Mouse (Mus musculus) stomach, embryonic 16.5 days (tissue): Measurements from ENCODE around the gene A630095N17Rik. TPM values are rescaled to one million over a fixed set of nuclear protein-coding genes. Genes with fewer than 3 reads are reported as not detected.
A peak's percentile ranks its signal among the peaks of the same experiment; 100 is the strongest.

Experiments used
- ATAC-seq: fragments of 200-750 bp; cut with Nextera tagmentation; 2 replicates; pipeline ENCODE4 v1.8.0; 2017; ENCODE audit warnings: moderate number of reproducible peaks, moderate TSS enrichment; ENCODE audit not compliant: insufficient read depth, low FRiP score
- H3K27ac ChIP-seq: fragments of 300-500 bp; sonication (generic); 2 replicates; pipeline ENCODE4 v1.5.1; 2014; ENCODE audit warnings: low read length
- H3K27me3 ChIP-seq: fragments of 300-500 bp; sonication (generic); 2 replicates; pipeline ENCODE4 v1.6.1; 2014; ENCODE audit warnings: low read length, control low read depth, mixed read lengths; ENCODE audit not compliant: control insufficient read depth, insufficient read depth
- H3K36me3 ChIP-seq: fragments of 300-500 bp; sonication (generic); 2 replicates; pipeline ENCODE4 v1.6.1; 2014; ENCODE audit warnings: low read length; ENCODE audit not compliant: control insufficient read depth, insufficient read depth
- H3K4me1 ChIP-seq: fragments of 300-500 bp; sonication (generic); 2 replicates; pipeline ENCODE4 v1.6.1; 2014; ENCODE audit warnings: low read length, control low read depth, mixed read lengths; ENCODE audit not compliant: control insufficient read depth, insufficient read depth
- H3K4me2 ChIP-seq: fragments of 300-500 bp; sonication (generic); 2 replicates; pipeline ENCODE4 v1.6.1; 2014; ENCODE audit warnings: low read depth, low read length, mixed read lengths
- H3K4me3 ChIP-seq: fragments of 300-500 bp; sonication (generic); replicated peaks from 2 replicates; pipeline ENCODE4 v1.5.1; 2014; ENCODE audit warnings: mild to moderate bottlenecking, low read length
- H3K9ac ChIP-seq: fragments of 300-500 bp; sonication (generic); 2 replicates; pipeline ENCODE4 v1.6.1; 2014; ENCODE audit warnings: low read length
- H3K9me3 ChIP-seq: fragments of 300-500 bp; sonication (generic); replicated peaks from 2 replicates; pipeline ENCODE4 v1.6.1; 2016; ENCODE audit warnings: low read length, control low read depth; ENCODE audit not compliant: control insufficient read depth
- whole genome bisulfite sequencing: fragments of 180-500 bp; shearing (Covaris S2); extraction: QIAGEN DNeasy Blood & Tissue Kit; methylation state at CpG from one replicate; pipeline ENCODE4 v1.1.7; 2014; 5-methylcytosine and 5-hydroxymethylcytosine counted together
- polyA plus RNA-seq: library from polyadenylated mRNA; unstranded; fragments of >200 nt; fragmentation: Nextera tagmentation; extraction: Ambion mirVana; gene quantifications from 2 replicates; pipeline ENCODE4 v1.2.1, GENCODE M21; 2015

The A630095N17Rik gene
- polyA plus RNA-seq = not detected in 2 replicates

DNA sequence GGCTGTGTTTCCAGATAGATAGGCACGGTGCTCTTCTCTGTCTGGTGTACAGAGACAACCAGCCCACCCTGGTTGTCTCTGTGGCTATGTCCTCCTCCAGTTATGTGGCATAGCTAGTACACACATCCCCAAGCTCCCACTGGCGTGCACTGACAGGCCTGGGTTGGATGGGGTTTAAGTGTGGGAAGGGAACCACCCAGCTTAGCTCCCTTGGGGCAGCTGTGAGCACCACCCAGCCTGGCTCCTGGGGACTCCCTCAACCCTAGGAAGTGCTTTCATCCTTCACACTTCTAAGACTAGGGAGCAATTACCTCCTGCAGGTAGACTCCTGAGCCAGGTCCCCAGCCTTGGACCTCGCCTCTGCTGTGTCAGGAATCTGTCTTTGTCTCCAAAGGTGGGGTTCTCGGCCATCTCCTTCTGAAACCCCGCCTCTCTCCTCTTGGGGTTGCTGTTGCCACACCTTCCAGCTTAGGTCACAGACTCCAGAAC, at the start of gene A630095N17Rik:
TSS of gene A630095N17Rik (minus strand) at position 439 of the 489 bp plus-strand sequence.
- 61% methylated on average over 5 of the region's 5 CpGs for WGBS
- Histone ChIP-seq H3K4me2 (no peak within 1 kb of the TSS), H3K9me3 (no peaks in the 10 kb centered on the region), H3K36me3 (no peaks in the 10 kb centered on the region), H3K4me3 (no peak within 1 kb of the TSS), H3K9ac (peak within 1 kb of the TSS; percentile 33; the same call in 1 of the 2 replicates), H3K4me1 (peaks cover 4% of the 10 kb centered on the region), H3K27ac (peak within 1 kb of the TSS; percentile 53), H3K27me3 (no peaks in the 10 kb centered on the region)
- no peak for ATAC-seq

DNA sequence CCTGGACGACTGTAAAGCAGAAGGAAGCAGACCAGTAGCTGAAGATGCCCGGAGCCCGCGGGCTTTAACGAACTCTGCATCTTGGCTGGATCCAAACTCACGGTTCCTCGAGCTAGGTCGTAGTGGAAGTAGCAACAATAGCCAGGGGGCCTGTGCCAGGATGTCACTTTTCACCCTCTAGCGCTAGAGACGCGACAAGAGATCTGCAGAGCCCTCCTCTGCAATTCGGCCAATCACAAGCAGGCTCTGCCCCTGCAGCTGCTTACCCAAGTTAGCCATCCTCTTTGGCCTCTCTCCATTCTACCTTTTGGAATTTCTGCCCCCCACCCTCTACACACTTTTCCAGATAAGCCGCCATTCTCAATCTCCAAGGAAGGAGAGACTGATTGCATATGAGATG, 46.3 kb upstream of the A630095N17Rik start, which contains the start of gene Resp18:
TSS of gene Resp18 (minus strand) at position 188 of the 400 bp plus-strand sequence.
- no peak within 1 kb of the TSS for H3K4me2 ChIP-seq
- H3K27me3 ChIP-seq = peaks cover 5% of the 10 kb centered on the region; the same call in 1 of the 2 replicates
- no peak within 1 kb of the TSS for H3K4me3 ChIP-seq
- no peak within 1 kb of the TSS for H3K9ac ChIP-seq
- H3K9me3 ChIP-seq = no peaks in the 10 kb centered on the region
- ATAC-seq = no peak
- H3K27ac ChIP-seq = no peak within 1 kb of the TSS
- H3K4me1 ChIP-seq = no peaks in the 10 kb centered on the region
- WGBS = 5% methylated on average over 13 of the region's 13 CpGs
- H3K36me3 ChIP-seq = no peaks in the 10 kb centered on the region

DNA sequence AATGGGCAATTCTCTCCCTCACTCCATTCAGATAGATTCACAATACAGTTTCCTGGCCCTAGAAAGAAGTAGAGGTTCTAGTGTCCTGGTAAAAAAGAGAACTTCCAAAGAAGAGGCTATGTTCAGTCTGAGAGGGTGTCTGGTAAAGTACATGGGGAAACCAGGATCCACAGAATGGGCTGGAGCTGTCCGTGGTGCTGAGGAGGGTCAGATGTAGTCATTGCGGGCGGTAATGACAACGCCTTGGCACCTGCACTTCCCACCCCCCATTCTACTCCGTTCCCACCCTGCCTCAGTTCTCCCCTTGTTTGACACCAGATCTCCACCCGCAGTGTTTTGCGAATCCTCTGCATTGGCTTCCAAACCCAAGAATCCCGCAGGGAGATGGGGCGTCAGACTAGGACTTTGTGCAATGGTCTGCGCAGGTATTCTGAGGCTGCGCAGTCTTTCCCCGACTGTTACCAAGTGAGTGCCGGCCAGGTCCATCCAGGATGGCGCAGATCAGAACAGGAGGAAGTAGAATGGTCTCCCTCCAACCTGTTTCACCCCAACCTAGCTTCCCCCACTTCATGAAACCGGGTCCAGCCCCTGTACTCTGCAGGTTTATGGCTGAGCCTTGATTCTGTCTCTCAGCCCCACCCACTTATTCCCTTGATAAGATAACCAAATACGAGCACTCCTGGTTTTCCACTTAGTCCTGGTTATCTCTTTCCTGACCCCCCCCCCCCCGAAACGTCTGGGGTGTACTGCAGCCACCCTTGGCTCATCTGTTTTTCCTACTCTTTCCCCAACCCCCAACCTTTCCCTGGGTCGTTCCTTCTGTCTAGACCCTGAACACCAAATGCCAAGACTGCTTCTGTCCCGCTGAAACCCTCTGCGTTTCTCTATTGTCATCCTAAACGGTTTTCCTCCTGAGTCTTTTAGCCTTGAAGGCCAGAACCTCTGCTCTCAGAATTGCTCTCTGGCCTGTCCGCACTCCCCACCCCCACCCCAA, 45.6 kb upstream of the A630095N17Rik start:
- no peak overlapping the region for H3K9ac ChIP-seq
- WGBS = 5% methylated on average over 23 of the region's 23 CpGs
- peaks cover 5% of the 10 kb centered on the region; the same call in 1 of the 2 replicates for H3K27me3 ChIP-seq
- no peaks in the 10 kb centered on the region for H3K4me1 ChIP-seq
- H3K9me3 ChIP-seq = no peaks in the 10 kb centered on the region
- no peak overlapping the region for H3K27ac ChIP-seq
- ATAC-seq = no peak
- no peaks in the 10 kb centered on the region for H3K36me3 ChIP-seq
- H3K4me2 ChIP-seq = no peak overlapping the region
- H3K4me3 ChIP-seq = no peak overlapping the region

DNA sequence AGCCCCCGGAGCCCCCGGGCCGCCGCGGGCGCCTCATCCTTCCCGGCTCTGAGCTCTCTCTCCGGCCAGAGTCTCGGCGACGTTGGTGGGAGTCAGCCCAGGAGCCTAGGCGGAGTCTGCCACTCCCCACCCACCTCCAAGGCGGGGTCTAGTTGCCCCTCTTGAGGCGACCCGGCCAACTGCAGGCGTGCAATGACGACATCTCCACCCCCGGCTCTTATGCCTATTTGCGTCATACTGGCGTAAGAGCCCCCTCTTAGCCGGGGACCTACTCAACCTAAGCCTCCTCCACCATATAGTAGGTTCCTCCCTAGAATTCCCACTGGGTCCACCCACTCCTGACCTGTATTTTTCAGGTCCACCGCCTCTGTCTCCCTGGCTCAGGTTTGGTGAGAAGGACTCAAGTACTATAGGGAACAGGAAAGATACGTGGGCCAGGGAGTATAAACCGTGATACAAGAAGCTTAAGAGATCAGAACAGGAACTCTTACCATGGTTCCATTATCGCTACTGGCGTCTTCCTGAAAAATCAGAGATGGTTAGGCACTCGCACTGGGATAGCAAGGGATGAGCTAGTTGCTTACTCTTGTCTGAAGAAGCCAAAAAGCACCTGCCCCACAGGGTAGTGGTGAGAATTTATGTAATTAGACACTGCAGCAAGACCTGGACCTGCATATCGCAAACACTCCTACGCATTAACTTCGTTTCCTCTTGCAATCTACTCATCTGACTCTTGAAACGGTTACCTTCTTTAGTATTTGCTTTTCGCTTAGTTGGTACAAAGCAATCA, 32.4 kb upstream of the A630095N17Rik start, which contains the start of gene Ptprn:
TSS of gene Ptprn (minus strand) at position 412 of the 790 bp plus-strand sequence.
- no peak within 1 kb of the TSS for H3K4me2 ChIP-seq

DNA sequence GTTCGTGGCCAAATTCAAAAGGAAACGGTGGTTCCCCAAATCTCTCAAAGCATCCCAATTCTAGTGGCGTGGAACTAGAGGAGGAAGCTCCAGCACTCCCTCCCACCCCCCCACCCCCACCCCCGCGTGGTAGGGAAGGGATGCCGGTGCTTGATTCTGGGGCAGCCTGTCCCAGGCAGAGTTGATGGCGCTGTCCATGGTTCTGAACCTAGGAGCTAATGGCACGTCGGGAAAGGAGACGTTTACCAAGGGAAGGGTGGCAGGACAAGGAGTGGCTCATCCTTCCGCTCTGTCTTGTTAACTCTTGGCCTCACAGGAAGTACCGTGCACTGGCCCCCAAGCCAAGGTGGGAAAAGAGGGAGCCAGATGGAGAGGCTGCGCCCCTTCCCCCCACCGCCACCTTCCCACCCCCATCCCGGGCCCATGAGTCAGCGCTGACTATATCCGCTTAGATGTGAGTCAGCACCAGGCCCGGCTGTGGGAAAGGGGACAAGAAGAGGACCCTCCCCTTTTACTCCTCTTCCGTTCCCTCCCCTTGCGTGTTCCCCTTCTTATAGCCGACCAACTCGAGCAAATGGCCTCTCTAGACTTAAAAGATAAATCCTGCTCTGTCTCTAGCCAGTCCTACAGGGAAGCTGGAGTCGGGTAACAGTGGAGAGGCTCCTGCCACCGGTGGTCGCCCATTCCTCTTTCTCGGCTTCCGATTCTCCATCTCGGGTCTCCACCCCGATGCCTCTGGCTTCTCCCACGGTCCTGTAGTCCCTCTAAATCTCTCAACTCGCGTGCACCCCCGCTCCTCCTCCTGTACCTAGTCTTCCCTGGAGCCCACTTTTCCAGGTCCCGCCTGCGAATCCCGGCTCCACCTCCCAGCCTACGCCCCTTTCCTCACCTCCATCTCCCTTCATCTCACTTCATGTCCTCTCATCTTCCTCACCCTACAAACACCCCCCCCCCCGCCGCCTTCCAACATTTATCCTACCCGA, 31.4 kb upstream of the A630095N17Rik start:
- Histone ChIP-seq H3K27me3 (peaks cover 28% of the 10 kb centered on the region), H3K4me3 (peak overlapping the region; percentile 10; the same call in 1 of the 2 replicates), H3K9ac (no peak overlapping the region), H3K4me2 (no peak overlapping the region), H3K4me1 (no peaks in the 10 kb centered on the region), H3K9me3 (no peaks in the 10 kb centered on the region), H3K36me3 (no peaks in the 10 kb centered on the region), H3K27ac (no peak overlapping the region)
- no peak; the same call in 1 of the 2 replicates for ATAC-seq
- WGBS = 2% methylated on average over 40 of the region's 40 CpGs

More for the DNA sequence above, 32.4 kb upstream of the A630095N17Rik start, which contains the start of gene Ptprn:
- peak within 1 kb of the TSS; percentile 10; the same call in 1 of the 2 replicates for H3K4me3 ChIP-seq
- H3K4me1 ChIP-seq = no peaks in the 10 kb centered on the region
- no peak within 1 kb of the TSS for H3K27ac ChIP-seq
- WGBS = 13% methylated on average over 29 of the region's 32 CpGs
- H3K9ac ChIP-seq = no peak within 1 kb of the TSS
- peaks cover 28% of the 10 kb centered on the region for H3K27me3 ChIP-seq
- no peaks in the 10 kb centered on the region for H3K36me3 ChIP-seq
- no peaks in the 10 kb centered on the region for H3K9me3 ChIP-seq
- no peak for ATAC-seq

DNA sequence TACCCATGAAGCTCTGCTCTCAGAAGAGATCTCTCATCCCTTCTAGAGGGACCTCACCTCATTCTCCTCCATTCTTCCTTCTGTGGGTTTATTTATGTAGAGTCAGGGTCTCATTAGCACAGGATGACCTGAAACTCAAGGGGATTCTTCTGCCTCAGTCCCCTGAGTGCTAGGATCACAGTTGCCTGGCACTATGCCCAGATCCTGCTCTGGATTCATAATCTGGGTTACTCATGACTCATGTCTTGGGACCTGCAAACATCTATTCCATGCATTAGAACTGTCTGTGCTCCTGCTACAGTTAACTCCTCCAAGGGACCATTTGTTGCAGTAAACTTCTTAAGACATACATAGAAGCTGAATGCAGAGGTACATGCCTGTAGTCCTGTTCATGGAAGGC, 29.4 kb upstream of the A630095N17Rik start:
- H3K36me3 ChIP-seq = no peaks in the 10 kb centered on the region
- H3K4me3 ChIP-seq = no peak overlapping the region
- ATAC-seq = no peak
- peaks cover 28% of the 10 kb centered on the region for H3K27me3 ChIP-seq
- no peaks in the 10 kb centered on the region for H3K9me3 ChIP-seq
- no peak overlapping the region for H3K4me2 ChIP-seq
- no peak overlapping the region for H3K27ac ChIP-seq
- H3K9ac ChIP-seq = no peak overlapping the region
- no peaks in the 10 kb centered on the region for H3K4me1 ChIP-seq

DNA sequence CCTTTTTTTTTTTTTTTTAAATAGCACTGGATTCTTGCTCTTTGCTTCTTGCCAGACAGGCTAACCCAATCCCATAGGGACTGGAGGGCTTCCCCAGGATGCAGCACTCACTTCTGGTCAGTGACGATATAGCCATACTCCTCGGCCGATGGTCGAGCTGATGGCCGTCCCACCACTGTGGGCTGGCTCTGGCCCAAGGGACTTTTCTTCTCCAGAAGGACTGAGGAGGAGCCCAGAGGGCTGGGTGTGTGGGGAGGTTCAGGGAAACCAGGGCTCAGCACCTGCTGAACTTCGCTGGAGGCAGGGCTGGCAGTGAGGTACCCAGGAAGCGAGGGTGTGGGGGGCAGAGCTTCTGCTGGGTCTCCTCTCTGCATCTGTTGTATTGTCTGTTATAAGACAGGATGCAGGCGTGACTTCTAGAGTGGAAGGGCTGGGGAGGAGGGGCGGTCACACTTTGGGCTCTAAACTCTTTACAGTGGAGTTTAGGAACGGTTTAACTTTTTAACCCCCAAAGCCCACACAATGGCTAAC, 23.7 kb upstream of the A630095N17Rik start:
- no peak overlapping the region for H3K4me2 ChIP-seq
- no peak overlapping the region for H3K9ac ChIP-seq
- H3K9me3 ChIP-seq = no peaks in the 10 kb centered on the region
- H3K4me1 ChIP-seq = 0 out of 2 replicates have a peak, but pooled peaks cover 3% of the 10 kb centered on the region
- no peak overlapping the region for H3K4me3 ChIP-seq
- no peak for ATAC-seq
- no peaks in the 10 kb centered on the region for H3K27me3 ChIP-seq
- H3K27ac ChIP-seq = no peak overlapping the region
- no peaks in the 10 kb centered on the region for H3K36me3 ChIP-seq
- 61% methylated on average over 10 of the region's 10 CpGs for WGBS

DNA sequence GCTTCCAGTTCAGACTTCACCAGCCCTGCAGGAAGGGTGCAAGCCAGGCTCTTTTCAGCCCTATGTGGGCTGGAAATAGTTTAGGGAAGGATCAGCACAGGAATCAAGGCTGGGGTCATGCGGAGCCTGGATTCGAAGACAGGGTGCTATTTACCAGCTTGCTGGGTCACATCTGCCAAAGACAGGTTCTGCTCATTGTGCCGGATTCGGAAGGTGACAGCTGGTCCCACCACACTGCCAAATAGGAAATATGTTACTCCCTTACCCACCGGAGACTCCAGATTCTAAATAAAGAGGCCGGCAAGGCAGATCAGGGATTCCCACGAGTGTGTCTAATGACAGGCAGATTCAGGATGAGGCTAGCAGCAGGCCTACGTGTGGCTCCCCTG, 22.7 kb upstream of the A630095N17Rik start:
- ATAC-seq = no peak
- Histone ChIP-seq H3K27ac (no peak overlapping the region), H3K4me2 (no peak overlapping the region), H3K9ac (no peak overlapping the region), H3K36me3 (no peaks in the 10 kb centered on the region), H3K4me3 (no peak overlapping the region), H3K27me3 (no peaks in the 10 kb centered on the region), H3K9me3 (no peaks in the 10 kb centered on the region), H3K4me1 (0 out of 2 replicates have a peak, but pooled peaks cover 3% of the 10 kb centered on the region)
- WGBS = 75% methylated on average over 8 of the region's 8 CpGs
